Mouse (Mus musculus) erythroblast, embryonic 14.5 days (primary cell): ENCODE measurements at regions not wholly inside any gene's neighbourhood (a gene's known extent, or its start where the extent isn't known, plus 50 kb on each side); places are given as distances from the start of the nearest gene placed in this dataset.

Experiments used
- GATA1 ChIP-seq: IDR thresholded peaks from 2 replicates; pipeline ENCODE4 v1.6.1; 2012; ENCODE audit warnings: low read length, inconsistent platforms, mixed read lengths
- TAL1 ChIP-seq: IDR thresholded peaks from 3 replicates; pipeline ENCODE4 v1.6.1; 2012; ENCODE audit warnings: low read length, inconsistent platforms, mixed read lengths

DNA sequence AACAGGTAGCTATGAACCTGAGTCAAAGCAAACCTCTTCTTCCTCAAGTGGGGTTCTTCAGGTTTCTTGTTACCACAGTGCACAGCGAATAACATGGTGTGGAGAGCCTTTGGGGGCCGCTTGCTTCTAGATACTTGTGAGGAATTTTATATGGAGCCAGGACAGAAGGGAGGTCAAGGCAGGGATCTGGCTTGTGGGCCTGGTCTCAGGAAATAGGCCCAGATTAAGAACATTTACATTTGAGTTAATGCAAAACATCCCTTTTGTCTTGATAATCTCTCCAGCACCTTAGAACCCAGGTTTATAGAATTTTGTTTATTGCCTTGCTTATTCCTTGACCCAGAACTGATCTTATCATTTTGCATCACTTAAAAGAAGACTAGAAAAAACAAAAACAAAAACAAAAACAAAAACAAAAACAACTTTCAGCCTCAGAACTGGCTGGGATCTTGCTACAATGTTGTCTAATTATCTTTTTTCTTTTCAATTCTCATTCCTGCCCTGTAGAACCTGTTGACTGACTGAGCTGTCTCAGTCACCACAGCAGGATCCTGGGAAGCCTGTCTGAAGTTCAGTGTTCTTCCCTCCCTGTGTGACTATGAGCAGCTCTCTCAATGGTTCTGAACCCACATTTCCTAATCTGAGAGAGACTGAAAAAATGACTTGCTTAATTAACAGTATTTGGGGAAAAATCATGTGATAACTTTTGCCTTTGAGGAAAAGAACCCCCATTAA, 341.2 kb upstream of the Ercc4 start:
- no peak for TF ChIP-seq GATA1
- TF ChIP-seq TAL1, result no peak
